Mouse (Mus musculus) adrenal gland, postnatal 0 days (tissue): ENCODE data around the gene Las1l. TPM values are rescaled to one million over a fixed set of nuclear protein-coding genes. Genes with fewer than 3 reads are reported as not detected.

ENCODE experiments used
- polyA plus RNA-seq: library from polyadenylated mRNA; unstranded; fragments of >200 nt; fragmentation: Nextera tagmentation; extraction: Ambion mirVana; gene quantifications from 2 replicates; pipeline ENCODE4 v1.2.1, GENCODE M21; 2015

Gene Las1l
- polyA plus RNA-seq, result 30.8 and 43.9 TPM in 2 replicates

DNA sequence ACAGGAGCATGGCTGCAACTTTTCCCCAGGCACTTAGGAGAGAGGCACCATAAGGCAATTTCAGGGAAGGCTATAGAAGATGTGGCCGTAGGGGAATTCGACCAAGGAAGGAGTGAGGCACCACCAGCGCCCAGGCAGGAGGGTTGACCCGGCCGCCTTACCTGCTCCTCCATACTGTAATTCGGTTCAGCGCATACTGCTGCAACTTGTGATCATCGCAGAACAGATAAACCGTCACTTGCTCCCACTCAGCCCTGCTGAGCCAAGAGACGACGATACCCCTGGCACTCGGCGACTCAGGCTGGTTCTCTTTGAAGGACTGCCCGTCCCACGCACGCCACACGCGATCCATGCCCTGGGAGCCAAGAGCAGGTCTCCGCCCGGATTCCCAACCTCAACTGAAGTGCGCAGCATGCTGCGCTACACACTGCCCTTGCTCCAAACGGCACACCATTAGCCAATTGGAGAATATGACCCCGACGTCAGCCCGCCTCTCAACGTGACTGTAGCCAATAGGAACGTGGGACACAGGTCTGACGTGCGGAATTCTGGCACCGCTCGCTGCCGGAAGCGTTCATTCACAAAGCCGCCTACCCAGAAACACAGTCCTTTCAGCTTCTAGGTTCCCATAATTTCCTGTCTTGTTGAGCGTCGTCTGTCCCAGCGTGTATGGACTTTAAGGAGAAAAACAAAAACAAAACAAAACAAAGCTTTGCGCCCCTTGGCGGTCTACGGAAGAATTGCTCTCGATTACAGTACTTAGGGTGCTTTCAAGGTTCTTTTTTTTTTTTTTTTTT, at the start of gene Las1l:
Gene Las1l (minus strand): TSS at position 466 of the 797 bp plus-strand sequence.

Other genes with a start within 250 kb of the Las1l start
- 1.2 and 1.6 TPM in 2 replicates for gene Zc3h12b, start 245.3 kb downstream of the Las1l start, polyA plus RNA-seq
- gene Msn, start 139.1 kb upstream of the Las1l start, polyA plus RNA-seq, result 86.8 and 91.5 TPM in 2 replicates